Mouse (Mus musculus): ENCODE results near the gene Tyw1.

DNA sequence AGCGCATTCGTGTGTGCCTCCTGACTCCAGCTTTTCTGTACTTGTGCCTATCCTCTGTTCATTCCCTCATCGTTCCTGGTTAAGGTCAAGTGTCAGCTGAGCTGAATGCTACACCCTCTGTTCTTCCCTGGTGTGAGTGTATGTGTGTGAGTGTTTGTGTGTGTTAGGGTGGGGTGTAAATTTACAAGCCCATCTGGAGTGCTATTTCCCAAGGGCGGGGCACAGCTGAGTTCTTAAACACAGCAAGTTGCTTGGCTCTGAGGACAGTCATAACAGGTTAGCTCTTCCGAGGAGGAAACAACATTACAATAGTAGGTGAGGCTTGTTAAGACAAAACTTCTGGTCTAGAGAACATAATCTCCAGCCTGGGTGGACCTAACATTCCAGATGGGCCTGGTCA is 37.1 kb upstream of the Tyw1 start:
- TF ChIP-seq CTCF (IDR thresholded peaks at IDR 0.05; ENCODE audit: low read depth) (no peak), EP300 (optimal IDR thresholded peaks at IDR 0.05) (no peak)

All from stomach, postnatal 0 days (tissue).